Mouse (Mus musculus): ENCODE measurements around the gene Wdr26. TPM values are rescaled to one million over a fixed set of nuclear protein-coding genes. Genes with fewer than 3 reads are reported as not detected.

Wdr26 gene
- 39.4 and 40.1 TPM in 2 replicates for polyA plus RNA-seq (2015; fragmentation: Nextera tagmentation; extraction: Ambion mirVana)

DNA sequence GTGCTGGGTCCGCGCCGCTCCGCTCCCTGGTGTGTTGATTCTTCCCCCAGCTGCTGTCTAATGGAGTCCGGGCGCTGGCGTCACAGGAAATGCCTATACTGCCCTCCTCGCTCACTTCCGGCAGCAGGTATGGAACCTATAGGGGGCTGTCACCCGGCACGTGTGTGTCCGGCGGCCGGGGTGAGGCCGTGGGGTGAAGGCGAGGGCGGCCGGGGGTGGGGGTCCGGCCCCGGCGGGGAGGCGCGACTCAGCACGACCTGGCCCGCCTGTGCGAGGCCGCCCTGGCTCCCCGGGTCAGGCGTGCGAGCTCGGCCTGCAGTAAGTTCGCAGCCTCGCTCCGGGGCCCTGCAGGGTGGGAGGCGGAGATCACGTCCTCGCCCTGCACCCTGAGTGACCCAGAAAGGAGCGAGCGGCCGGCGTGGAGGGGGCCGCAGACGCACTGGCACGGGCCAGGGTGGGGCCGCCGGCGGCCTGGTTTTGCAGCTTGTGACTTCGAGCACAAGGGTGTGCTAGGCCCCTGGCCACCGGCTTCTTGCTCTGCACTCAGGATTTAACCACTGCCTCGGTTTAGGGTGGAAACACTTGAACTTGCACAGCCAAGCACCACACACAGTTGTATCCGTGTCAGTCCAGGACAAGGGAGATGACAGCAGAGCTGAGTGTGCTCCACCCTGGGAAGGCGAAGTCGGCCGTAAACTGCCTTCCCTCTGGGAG lies at the start of gene Wdr26:
Gene Wdr26, minus strand, starts transcription at position 82 of the 714 bp plus-strand sequence.
- ATAC-seq, result peak; percentile 76
- TF ChIP-seq EP300 (IDR thresholded peaks at IDR 0.05; ENCODE audit: low read depth), result no peak
- peak; percentile 44 for TF ChIP-seq CTCF (IDR thresholded peaks at IDR 0.05; ENCODE audit: low read depth)
- no peaks in the 10 kb centered on the region for H3K9me3 ChIP-seq (ENCODE audit: low read length)
- peak within 1 kb of the TSS; percentile 100 for H3K27ac ChIP-seq (ENCODE audit: low read depth)
- H3K36me3 ChIP-seq (replicated peaks; ENCODE audit: insufficient read depth, low read length), result peaks cover 17% of the 10 kb centered on the region
- peak within 1 kb of the TSS; percentile 97 for H3K4me3 ChIP-seq (ENCODE audit: low read depth, low read length)
- H3K4me2 ChIP-seq (ENCODE audit: low read depth, low read length), result peak within 1 kb of the TSS; percentile 95
- H3K9ac ChIP-seq (replicated peaks), result peak within 1 kb of the TSS; percentile 100
- no peaks in the 10 kb centered on the region for H3K27me3 ChIP-seq (ENCODE audit: insufficient read depth, low read length)
- under 1% methylated on average over 47 of the region's 54 CpGs for WGBS (ENCODE audit: insufficient replicate concordance)
- DNase-seq, result peak; percentile 87
- peaks cover 27% of the 10 kb centered on the region for H3K4me1 ChIP-seq (ENCODE audit: insufficient read depth)

GRCm38 (mm10) chr1:181260949-181261696 lies 49.3 kb upstream of the Wdr26 start:
- Histone ChIP-seq H3K4me2 (ENCODE audit: low read depth, low read length) (peak overlapping the region; percentile 27; the same call in 1 of the 2 replicates), H3K27ac (ENCODE audit: low read depth) (peak overlapping the region; percentile 100), H3K9ac (replicated peaks) (peak overlapping the region; percentile 37), H3K4me3 (ENCODE audit: low read depth, low read length) (no peak overlapping the region), H3K27me3 (ENCODE audit: insufficient read depth, low read length) (no peaks in the 10 kb centered on the region), H3K9me3 (ENCODE audit: low read length) (no peaks in the 10 kb centered on the region), H3K4me1 (ENCODE audit: insufficient read depth) (peaks cover 52% of the 10 kb centered on the region), H3K36me3 (replicated peaks; ENCODE audit: insufficient read depth, low read length) (no peaks in the 10 kb centered on the region)
- ATAC-seq (peak; percentile 3), DNase-seq (peak; percentile 61)
- 43% methylated on average over 8 of the region's 8 CpGs for WGBS (ENCODE audit: insufficient replicate concordance)
- no peak for TF ChIP-seq CTCF (IDR thresholded peaks at IDR 0.05; ENCODE audit: low read depth)
- peak; percentile 92 for TF ChIP-seq EP300 (IDR thresholded peaks at IDR 0.05; ENCODE audit: low read depth)

DNA sequence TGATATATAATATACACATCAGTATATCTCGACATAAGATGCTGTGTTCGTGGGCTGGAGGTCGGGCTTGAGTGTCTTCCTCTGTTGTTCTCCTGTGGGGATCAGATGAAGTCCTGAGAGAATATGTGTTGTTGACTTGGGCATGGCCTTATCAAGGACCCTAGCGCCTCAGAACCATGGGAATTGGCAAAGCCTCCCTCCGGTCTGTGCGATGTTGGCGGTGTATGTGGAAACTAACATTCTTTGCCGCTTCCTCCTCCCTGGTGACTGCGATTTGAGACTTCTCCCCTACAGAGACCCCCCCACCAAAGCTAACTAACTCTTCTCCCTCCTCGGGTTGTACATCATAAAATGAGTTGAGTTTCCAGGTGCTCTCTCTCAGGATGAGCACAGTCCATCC lies 48.6 kb upstream of the Wdr26 start:
- Histone ChIP-seq H3K9me3 (ENCODE audit: low read length) (no peaks in the 10 kb centered on the region), H3K9ac (replicated peaks) (0 out of 2 replicates have a peak overlapping the region, but pooled peaks have one; percentile 37), H3K4me2 (ENCODE audit: low read depth, low read length) (0 out of 2 replicates have a peak overlapping the region, but pooled peaks have one; percentile 27), H3K36me3 (replicated peaks; ENCODE audit: insufficient read depth, low read length) (no peaks in the 10 kb centered on the region), H3K4me3 (ENCODE audit: low read depth, low read length) (no peak overlapping the region), H3K4me1 (ENCODE audit: insufficient read depth) (peaks cover 59% of the 10 kb centered on the region), H3K27me3 (ENCODE audit: insufficient read depth, low read length) (no peaks in the 10 kb centered on the region), H3K27ac (ENCODE audit: low read depth) (peak overlapping the region; percentile 100)
- TF ChIP-seq CTCF (IDR thresholded peaks at IDR 0.05; ENCODE audit: low read depth) (no peak), EP300 (IDR thresholded peaks at IDR 0.05; ENCODE audit: low read depth) (no peak)
- ATAC-seq (no peak), DNase-seq (peak; percentile 16)
- WGBS (ENCODE audit: insufficient replicate concordance), result 82% methylated on average over 10 of the region's 10 CpGs

- Histone ChIP-seq H3K4me3 (ENCODE audit: low read depth, low read length) (no peak overlapping the region), H3K4me2 (ENCODE audit: low read depth, low read length) (no peak overlapping the region), H3K9me3 (ENCODE audit: low read length) (no peaks in the 10 kb centered on the region), H3K9ac (replicated peaks) (no peak overlapping the region), H3K27ac (ENCODE audit: low read depth) (peak overlapping the region; percentile 100), H3K27me3 (ENCODE audit: insufficient read depth, low read length) (no peaks in the 10 kb centered on the region), H3K4me1 (ENCODE audit: insufficient read depth) (peaks cover 65% of the 10 kb centered on the region), H3K36me3 (replicated peaks; ENCODE audit: insufficient read depth, low read length) (no peaks in the 10 kb centered on the region)
- no peak for ATAC-seq
- WGBS (ENCODE audit: insufficient replicate concordance), result 70% methylated on average over 11 of the region's 11 CpGs
- peak; percentile 13 for DNase-seq
- TF ChIP-seq CTCF (IDR thresholded peaks at IDR 0.05; ENCODE audit: low read depth) (no peak), EP300 (IDR thresholded peaks at IDR 0.05; ENCODE audit: low read depth) (no peak)
Observed at GRCm38 (mm10) chr1:181259626-181260410, 48.0 kb upstream of the Wdr26 start.

DNA sequence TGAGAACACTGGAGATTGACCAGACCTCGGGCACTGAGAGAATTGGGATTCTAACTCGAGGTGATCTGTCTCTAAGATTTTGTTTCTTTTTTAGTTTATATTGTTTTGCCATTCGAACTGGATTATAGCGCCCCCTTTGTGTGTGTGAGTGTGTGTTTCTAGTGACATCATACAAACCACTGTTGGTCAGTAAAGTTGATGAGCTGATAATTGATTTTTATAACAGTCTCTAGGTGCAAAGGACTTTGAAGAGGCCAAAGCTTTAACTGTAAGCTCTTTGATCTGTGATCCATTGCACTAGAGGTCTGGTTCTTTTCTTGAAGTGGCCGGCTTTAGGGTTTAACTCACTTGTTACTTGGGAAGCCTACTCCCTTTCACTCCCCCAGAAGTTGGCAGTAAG lies 47.3 kb upstream of the Wdr26 start:
- Histone ChIP-seq H3K36me3 (replicated peaks; ENCODE audit: insufficient read depth, low read length) (no peaks in the 10 kb centered on the region), H3K9me3 (ENCODE audit: low read length) (no peaks in the 10 kb centered on the region), H3K4me3 (ENCODE audit: low read depth, low read length) (no peak overlapping the region), H3K9ac (replicated peaks) (0 out of 2 replicates have a peak overlapping the region, but pooled peaks have one; percentile 17), H3K27ac (ENCODE audit: low read depth) (peak overlapping the region; percentile 100), H3K4me2 (ENCODE audit: low read depth, low read length) (no peak overlapping the region), H3K4me1 (ENCODE audit: insufficient read depth) (peaks cover 65% of the 10 kb centered on the region), H3K27me3 (ENCODE audit: insufficient read depth, low read length) (no peaks in the 10 kb centered on the region)
- DNase-seq (peak; percentile 11), ATAC-seq (no peak)
- TF ChIP-seq EP300 (IDR thresholded peaks at IDR 0.05; ENCODE audit: low read depth), result no peak
- peak; percentile 30 for TF ChIP-seq CTCF (IDR thresholded peaks at IDR 0.05; ENCODE audit: low read depth)
- 69% methylated on average over 5 of the region's 5 CpGs for WGBS (ENCODE audit: insufficient replicate concordance)

All from liver, postnatal 0 days (tissue).